Mouse (Mus musculus) spleen, postnatal 4 days (tissue): ENCODE measurements at regions not wholly inside any gene's neighbourhood (a gene's known extent, or its start where the extent isn't known, plus 50 kb on each side); places are given as distances from the start of the nearest gene placed in this dataset.
"Not testable (repeated sequence)": the region's sequence is repeated elsewhere in the genome, so short reads cannot be mapped to it uniquely, and the experiment has no call there.

Source experiments
- DNase-seq, 2 experiments: peaks; one replicate each; pipeline ENCODE4 v3.0.0; 2022; ENCODE audit warnings: low spot score in 2 of 2

- DNase-seq: not testable (repeated sequence)
These were observed 1385.4 kb upstream of the 1700008P02Rik start for GRCm38 (mm10) chr3:8005684-8006083.

GRCm38 (mm10) chr3:8004271-8004670, 1384.0 kb upstream of the 1700008P02Rik start:
- no peak for DNase-seq

DNA sequence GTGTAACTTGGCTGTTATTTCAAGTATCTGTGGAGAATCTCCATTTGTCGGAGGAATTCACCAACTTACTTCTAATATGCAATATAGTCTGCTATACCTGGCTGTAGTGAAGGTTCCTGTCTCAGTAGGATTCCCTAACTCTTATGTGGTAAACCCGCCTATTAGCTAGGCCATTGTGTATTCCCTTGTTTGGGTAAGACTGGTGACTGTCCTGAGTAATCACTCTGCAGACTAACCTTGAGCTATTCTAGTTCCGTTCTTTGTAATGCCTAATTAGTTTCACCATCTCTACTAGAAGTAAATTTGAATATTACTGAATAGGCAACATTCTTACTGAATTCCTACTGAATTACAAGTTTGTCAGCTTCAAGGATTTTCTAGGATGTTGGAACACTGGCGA, 1380.8 kb upstream of the 1700008P02Rik start:
- DNase-seq: no peak

GRCm38 (mm10) chr3:7992322-7992721, 1372.1 kb upstream of the 1700008P02Rik start:
- DNase-seq: no peak

- no peak for DNase-seq
These were observed 1353.0 kb upstream of the 1700008P02Rik start for GRCm38 (mm10) chr3:7973287-7973686.

GRCm38 (mm10) chr3:7953911-7954310, 1333.7 kb upstream of the 1700008P02Rik start:
- no peak for DNase-seq

DNA sequence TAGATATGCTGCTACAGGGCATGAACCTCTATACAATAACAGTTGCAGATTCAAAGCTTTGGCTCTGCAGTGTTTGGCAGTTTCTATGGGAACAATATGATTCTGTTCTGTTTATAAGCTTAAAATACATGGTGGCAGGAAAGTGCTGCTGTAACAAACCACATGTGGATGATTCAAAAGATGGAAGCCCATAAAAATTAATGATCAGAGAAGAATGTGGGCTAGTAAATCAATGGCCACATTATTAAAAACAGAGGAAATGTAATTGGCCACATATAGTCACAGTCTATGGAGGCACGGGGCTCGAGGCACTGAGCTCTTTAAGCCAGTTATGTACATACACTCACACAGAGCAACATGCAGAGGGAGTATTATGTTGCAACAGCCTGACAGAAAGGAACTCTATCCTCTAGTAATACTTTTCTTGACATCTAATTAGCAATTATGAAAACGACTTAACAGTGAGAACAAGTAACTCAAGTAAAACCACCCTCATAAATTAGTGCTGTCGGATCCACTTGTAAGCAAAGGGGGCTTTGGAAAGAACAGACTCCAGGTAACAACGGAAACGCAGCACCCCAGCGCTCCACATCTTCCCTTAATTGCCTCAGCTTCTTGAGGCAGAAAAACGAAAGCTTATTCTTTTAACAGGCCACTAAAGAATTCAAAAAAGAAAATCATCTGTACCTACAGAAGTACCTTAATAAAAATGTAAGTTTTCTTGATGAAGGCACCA, 1323.6 kb upstream of the 1700008P02Rik start:
- no peak for DNase-seq
